Mouse (Mus musculus): ENCODE results near the gene 9830107B12Rik.

DNA sequence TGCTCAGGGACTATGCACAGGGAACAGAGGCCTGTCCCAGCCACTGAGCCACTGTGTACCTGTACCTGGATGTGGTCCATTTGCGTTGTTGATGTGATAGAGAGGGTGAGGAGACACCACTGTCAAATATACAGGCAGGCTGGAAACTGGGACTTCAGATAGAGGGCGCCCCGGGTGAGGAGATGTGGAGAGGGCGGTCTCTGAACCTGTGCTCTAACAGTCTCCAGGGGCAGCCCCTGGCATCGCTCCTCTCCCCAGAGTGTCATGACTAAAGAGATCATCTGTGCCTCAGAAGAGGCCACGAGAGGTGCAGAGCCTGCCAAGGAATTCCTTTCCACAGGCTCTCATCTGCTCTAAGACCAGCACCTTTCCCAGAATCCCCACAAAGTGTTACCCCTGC, 38.2 kb downstream of the 9830107B12Rik start:
- TF ChIP-seq CHD2 (IDR thresholded peaks at IDR 0.05; ENCODE audit: low read depth, low read length) = no peak
- no peak for TF ChIP-seq MAFK (IDR thresholded peaks at IDR 0.05; ENCODE audit: insufficient read depth, low read depth, low read length)
